Mouse (Mus musculus) embryonic fibroblast, embryonic 13.5 days (primary cell): ENCODE measurements around the gene Mgat5. TPM values are rescaled to one million over a fixed set of nuclear protein-coding genes. Genes with fewer than 3 reads are reported as not detected.

Source experiments
- H3K27ac ChIP-seq: 2 replicates; pipeline ENCODE4 v1.5.1; 2012; ENCODE audit warnings: low read length, control low read depth, inconsistent platforms; ENCODE audit not compliant: insufficient read depth
- H3K4me1 ChIP-seq: 2 replicates; pipeline ENCODE4 v1.6.1; 2011; ENCODE audit warnings: low read length; ENCODE audit not compliant: control insufficient read depth, insufficient read depth
- H3K4me3 ChIP-seq: 2 replicates; pipeline ENCODE4 v1.5.1; 2011; ENCODE audit warnings: mild to moderate bottlenecking, control low read depth, low read length; ENCODE audit not compliant: insufficient read depth
- CTCF ChIP-seq: IDR thresholded peaks from 2 replicates; pipeline ENCODE4 v1.5.1; 2011; ENCODE audit warnings: mild to moderate bottlenecking, control low read depth, low read length, moderate library complexity, borderline replicate concordance; ENCODE audit not compliant: insufficient read depth
- POLR2A ChIP-seq: IDR thresholded peaks from 2 replicates; pipeline ENCODE4 v1.6.1; 2011; ENCODE audit warnings: low read depth, mild to moderate bottlenecking, control low read depth, low read length, moderate library complexity
- polyA plus RNA-seq: library from polyadenylated mRNA; stranded (reverse); fragments of >200 nt; gene quantifications from 2 replicates; pipeline ENCODE4 v1.2.4, GENCODE M21; 2011; ENCODE audit warnings: low read depth; ENCODE audit not compliant: missing spikeins, insufficient read length

Mgat5 gene
- polyA plus RNA-seq, 1 experiment = 13.3 TPM

- Histone ChIP-seq H3K4me1 (peaks cover 4% of the 10 kb centered on the region; the same call in 1 of the 2 replicates), H3K27ac (no peak overlapping the region), H3K4me3 (no peak overlapping the region)
- TF ChIP-seq POLR2A (no peak), CTCF (no peak)
Measured at GRCm38 (mm10) chr1:127293286-127293685, 88.5 kb downstream of the Mgat5 start.

GRCm38 (mm10) chr1:127296815-127297214 is 92.0 kb downstream of the Mgat5 start:
- Histone ChIP-seq H3K4me1 (peaks cover 3% of the 10 kb centered on the region), H3K4me3 (no peak overlapping the region), H3K27ac (no peak overlapping the region)
- TF ChIP-seq POLR2A = no peak
- TF ChIP-seq CTCF = no peak

- Histone ChIP-seq H3K27ac (no peak overlapping the region), H3K4me3 (no peak overlapping the region), H3K4me1 (peaks cover 3% of the 10 kb centered on the region)
- TF ChIP-seq POLR2A = no peak
- no peak for TF ChIP-seq CTCF
Measured at GRCm38 (mm10) chr1:127299774-127300173, 95.0 kb downstream of the Mgat5 start.

GRCm38 (mm10) chr1:127301038-127301437 is 96.2 kb downstream of the Mgat5 start:
- Histone ChIP-seq H3K27ac (no peak overlapping the region), H3K4me1 (peaks cover 3% of the 10 kb centered on the region), H3K4me3 (no peak overlapping the region)
- TF ChIP-seq POLR2A = no peak
- TF ChIP-seq CTCF = no peak

GRCm38 (mm10) chr1:127302620-127303019 is 97.8 kb downstream of the Mgat5 start:
- Histone ChIP-seq H3K4me3 (no peak overlapping the region), H3K4me1 (peaks cover 3% of the 10 kb centered on the region), H3K27ac (no peak overlapping the region)
- TF ChIP-seq CTCF (no peak), POLR2A (no peak)

GRCm38 (mm10) chr1:127303791-127304190 is 99.0 kb downstream of the Mgat5 start:
- H3K4me1 ChIP-seq = peaks cover 3% of the 10 kb centered on the region
- H3K4me3 ChIP-seq = no peak overlapping the region
- no peak for TF ChIP-seq CTCF
- no peak for TF ChIP-seq POLR2A
- H3K27ac ChIP-seq = no peak overlapping the region

- Histone ChIP-seq H3K27ac (no peak overlapping the region), H3K4me1 (peaks cover 3% of the 10 kb centered on the region), H3K4me3 (no peak overlapping the region)
- no peak for TF ChIP-seq POLR2A
- TF ChIP-seq CTCF = no peak
Measured at GRCm38 (mm10) chr1:127304281-127304680, 99.5 kb downstream of the Mgat5 start.

- TF ChIP-seq POLR2A = no peak
- no peak for TF ChIP-seq CTCF
- no peak overlapping the region for H3K4me3 ChIP-seq
- H3K4me1 ChIP-seq = peaks cover 3% of the 10 kb centered on the region
- H3K27ac ChIP-seq = no peak overlapping the region
Measured at GRCm38 (mm10) chr1:127305582-127305981, 100.8 kb downstream of the Mgat5 start.

- H3K27ac ChIP-seq = no peak overlapping the region
- peaks cover 2% of the 10 kb centered on the region for H3K4me1 ChIP-seq
- no peak overlapping the region for H3K4me3 ChIP-seq
- TF ChIP-seq CTCF (no peak), POLR2A (no peak)
Measured at GRCm38 (mm10) chr1:127306024-127306771, 101.4 kb downstream of the Mgat5 start.

GRCm38 (mm10) chr1:127307361-127307760 is 102.5 kb downstream of the Mgat5 start:
- no peak for TF ChIP-seq POLR2A
- no peak for TF ChIP-seq CTCF
- Histone ChIP-seq H3K27ac (no peak overlapping the region), H3K4me1 (peaks cover 2% of the 10 kb centered on the region; the same call in 1 of the 2 replicates), H3K4me3 (no peak overlapping the region)
